Mouse (Mus musculus): ENCODE results near the gene Ptpn11. TPM values are rescaled to one million over a fixed set of nuclear protein-coding genes. Genes with fewer than 3 reads are reported as not detected.

The Ptpn11 gene
- total RNA-seq, 1 experiment: 40.2 TPM

GRCm38 (mm10) chr5:121194173-121194572, 3.0 kb upstream of the Ptpn11 start:
- TF ChIP-seq HCFC1 (IDR thresholded peaks at IDR 0.05; ENCODE audit: borderline replicate concordance, insufficient read depth, low read length) (no peak), ZNF384 (IDR thresholded peaks at IDR 0.05; ENCODE audit: low read depth, low read length) (no peak), MAFK (IDR thresholded peaks at IDR 0.05; ENCODE audit: insufficient read depth, low read depth, low read length) (no peak), ZC3H11A (IDR thresholded peaks at IDR 0.05; ENCODE audit: borderline replicate concordance, low read depth, low read length) (no peak), CHD2 (IDR thresholded peaks at IDR 0.05; ENCODE audit: low read depth, low read length) (no peak)
- no peak for DNase-seq (ENCODE audit: low read depth, low spot score)
- Histone ChIP-seq H3K36me3 (ENCODE audit: control insufficient read depth, insufficient read depth, low read length, poor library complexity, severe bottlenecking) (no peaks in the 10 kb centered on the region; the same call in 1 of the 2 replicates), H3K9ac (ENCODE audit: insufficient read depth, low read depth, low read length, poor library complexity, severe bottlenecking) (no peak overlapping the region), H3K4me1 (ENCODE audit: control insufficient read depth in 2 of 2, insufficient read depth in 2 of 2, low read length in 2 of 2, poor library complexity in 1 of 2) (peaks cover 2% of the 10 kb centered on the region in 2 experiments; a peak in 2 of 4 replicates), H3K9me3 (ENCODE audit: control insufficient read depth, insufficient read depth, low read depth, low read length) (no peaks in the 10 kb centered on the region), H3K27ac (ENCODE audit: insufficient read depth, low read depth, low read length, poor library complexity, severe bottlenecking) (no peak overlapping the region), H3K4me3 (ENCODE audit: insufficient read depth in 1 of 2, low read depth in 1 of 2, low read length in 2 of 2, poor library complexity in 1 of 2, severe bottlenecking in 1 of 2) (no peak overlapping the region)
- in situ Hi-C loops (cut with MboI; ENCODE audit: low sequenced_read_pairs in 2 of 2, unreplicated experiment in 2 of 2): no loop called here

- no peak for TF ChIP-seq MAFK (IDR thresholded peaks at IDR 0.05; ENCODE audit: insufficient read depth, low read depth, low read length)
- no peak for TF ChIP-seq CHD2 (IDR thresholded peaks at IDR 0.05; ENCODE audit: low read depth, low read length)
- no peak for TF ChIP-seq HCFC1 (IDR thresholded peaks at IDR 0.05; ENCODE audit: borderline replicate concordance, insufficient read depth, low read length)
- TF ChIP-seq ZC3H11A (IDR thresholded peaks at IDR 0.05; ENCODE audit: borderline replicate concordance, low read depth, low read length): no peak
- TF ChIP-seq ZNF384 (IDR thresholded peaks at IDR 0.05; ENCODE audit: low read depth, low read length): no peak
- in situ Hi-C loops (cut with MboI; ENCODE audit: low sequenced_read_pairs in 2 of 2, unreplicated experiment in 2 of 2): no loop called here
- Histone ChIP-seq H3K4me3 (ENCODE audit: insufficient read depth in 1 of 2, low read depth in 1 of 2, low read length in 2 of 2, poor library complexity in 1 of 2, severe bottlenecking in 1 of 2) (peak overlapping the region; percentile 92 to 94), H3K9ac (ENCODE audit: insufficient read depth, low read depth, low read length, poor library complexity, severe bottlenecking) (peak overlapping the region; percentile 96), H3K9me3 (ENCODE audit: control insufficient read depth, insufficient read depth, low read depth, low read length) (no peaks in the 10 kb centered on the region), H3K4me1 (ENCODE audit: control insufficient read depth in 2 of 2, insufficient read depth in 2 of 2, low read length in 2 of 2, poor library complexity in 1 of 2) (peaks cover 2 to 14% of the 10 kb centered on the region in 2 experiments; a peak in 2 of 4 replicates), H3K36me3 (ENCODE audit: control insufficient read depth, insufficient read depth, low read length, poor library complexity, severe bottlenecking) (no peaks in the 10 kb centered on the region; the same call in 1 of the 2 replicates), H3K27ac (ENCODE audit: insufficient read depth, low read depth, low read length, poor library complexity, severe bottlenecking) (0 out of 2 replicates have a peak overlapping the region, but pooled peaks have one; percentile 57)
- DNase-seq (ENCODE audit: low read depth, low spot score): no peak
These were observed 348 bp upstream of the Ptpn11 start for GRCm38 (mm10) chr5:121191584-121191906.

GRCm38 (mm10) chr5:121190210-121190835, 874 bp downstream of the Ptpn11 start:
- TF ChIP-seq MAFK (IDR thresholded peaks at IDR 0.05; ENCODE audit: insufficient read depth, low read depth, low read length) (no peak), CHD2 (IDR thresholded peaks at IDR 0.05; ENCODE audit: low read depth, low read length) (no peak), HCFC1 (IDR thresholded peaks at IDR 0.05; ENCODE audit: borderline replicate concordance, insufficient read depth, low read length) (no peak), ZC3H11A (IDR thresholded peaks at IDR 0.05; ENCODE audit: borderline replicate concordance, low read depth, low read length) (no peak), ZNF384 (IDR thresholded peaks at IDR 0.05; ENCODE audit: low read depth, low read length) (no peak)
- Histone ChIP-seq H3K9ac (ENCODE audit: insufficient read depth, low read depth, low read length, poor library complexity, severe bottlenecking) (peak overlapping the region; percentile 92), H3K4me1 (ENCODE audit: control insufficient read depth in 2 of 2, insufficient read depth in 2 of 2, low read length in 2 of 2, poor library complexity in 1 of 2) (peaks cover 4 to 14% of the 10 kb centered on the region in 2 experiments; a peak in 3 of 4 replicates), H3K36me3 (ENCODE audit: control insufficient read depth, insufficient read depth, low read length, poor library complexity, severe bottlenecking) (no peaks in the 10 kb centered on the region; the same call in 1 of the 2 replicates), H3K9me3 (ENCODE audit: control insufficient read depth, insufficient read depth, low read depth, low read length) (no peaks in the 10 kb centered on the region), H3K4me3 (ENCODE audit: insufficient read depth in 1 of 2, low read depth in 1 of 2, low read length in 2 of 2, poor library complexity in 1 of 2, severe bottlenecking in 1 of 2) (peak overlapping the region; percentile 92 to 94), H3K27ac (ENCODE audit: insufficient read depth, low read depth, low read length, poor library complexity, severe bottlenecking) (no peak overlapping the region)
- in situ Hi-C loops (cut with MboI; ENCODE audit: low sequenced_read_pairs in 2 of 2, unreplicated experiment in 2 of 2): no loop called here
- no peak for DNase-seq (ENCODE audit: low read depth, low spot score)

DNA sequence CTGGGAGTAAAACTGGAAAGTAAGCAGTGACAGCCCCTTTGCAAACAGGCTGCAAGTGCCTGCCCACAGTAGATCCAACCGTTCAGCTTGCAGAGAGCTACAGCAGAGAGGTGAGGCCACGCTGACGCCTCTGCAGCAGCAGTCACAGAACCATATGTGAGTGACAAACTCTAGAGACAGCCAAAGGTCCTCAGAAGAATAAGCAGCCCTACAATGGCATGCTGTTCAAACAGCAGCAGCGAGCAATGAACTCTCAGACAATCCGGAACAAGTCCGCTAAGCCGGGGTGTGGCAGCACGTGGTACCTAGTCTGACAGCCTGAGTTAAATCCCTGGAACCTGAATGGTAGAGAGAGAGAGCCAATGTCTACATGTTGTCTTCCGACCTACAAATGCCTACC, 2.0 kb downstream of the Ptpn11 start:
- H3K9me3 ChIP-seq (ENCODE audit: control insufficient read depth, insufficient read depth, low read depth, low read length): no peaks in the 10 kb centered on the region
- no peaks in the 10 kb centered on the region; the same call in 1 of the 2 replicates for H3K36me3 ChIP-seq (ENCODE audit: control insufficient read depth, insufficient read depth, low read length, poor library complexity, severe bottlenecking)
- TF ChIP-seq HCFC1 (IDR thresholded peaks at IDR 0.05; ENCODE audit: borderline replicate concordance, insufficient read depth, low read length) (no peak), ZC3H11A (IDR thresholded peaks at IDR 0.05; ENCODE audit: borderline replicate concordance, low read depth, low read length) (no peak), MAFK (IDR thresholded peaks at IDR 0.05; ENCODE audit: insufficient read depth, low read depth, low read length) (no peak), CHD2 (IDR thresholded peaks at IDR 0.05; ENCODE audit: low read depth, low read length) (no peak), ZNF384 (IDR thresholded peaks at IDR 0.05; ENCODE audit: low read depth, low read length) (no peak)
- no peak overlapping the region for H3K27ac ChIP-seq (ENCODE audit: insufficient read depth, low read depth, low read length, poor library complexity, severe bottlenecking)
- peaks cover 4 to 18% of the 10 kb centered on the region in 2 experiments; a peak in 3 of 4 replicates for H3K4me1 ChIP-seq (ENCODE audit: control insufficient read depth in 2 of 2, insufficient read depth in 2 of 2, low read length in 2 of 2, poor library complexity in 1 of 2)
- no peak overlapping the region for H3K9ac ChIP-seq (ENCODE audit: insufficient read depth, low read depth, low read length, poor library complexity, severe bottlenecking)
- in situ Hi-C loops (cut with MboI; ENCODE audit: low sequenced_read_pairs in 2 of 2, unreplicated experiment in 2 of 2): no loop called here
- H3K4me3 ChIP-seq (ENCODE audit: insufficient read depth in 1 of 2, low read depth in 1 of 2, low read length in 2 of 2, poor library complexity in 1 of 2, severe bottlenecking in 1 of 2): no peak overlapping the region
- DNase-seq (ENCODE audit: low read depth, low spot score): no peak

Data from ES-E14 (cell line).